Mouse (Mus musculus) lung, postnatal 25 days (tissue): ENCODE data around the gene Pik3r5.

Source experiments
- DNase-seq: peaks from one replicate; pipeline ENCODE4 v3.0.0; 2022; ENCODE audit warnings: low spot score

The Pik3r5 gene

DNA sequence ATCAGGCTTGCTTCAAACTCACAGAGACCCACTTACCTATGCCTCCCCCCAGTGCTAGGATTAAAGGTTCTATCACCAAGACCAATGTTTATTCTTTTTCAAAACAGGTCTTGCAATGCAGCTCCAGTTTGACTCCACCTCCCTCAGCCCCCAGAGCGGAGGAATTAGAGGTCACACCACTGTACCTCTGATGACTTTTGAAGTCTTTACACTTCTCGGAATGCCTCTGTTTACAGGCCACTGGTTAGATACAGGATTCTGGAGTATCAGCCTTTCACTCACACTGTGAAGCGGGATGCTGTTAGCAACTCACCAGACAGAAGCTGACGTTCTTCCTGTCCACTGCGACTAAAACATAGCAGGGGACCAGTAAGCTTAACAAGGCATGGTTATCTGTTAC lies 30.5 kb upstream of the Pik3r5 start:
- DNase-seq = no peak

DNA sequence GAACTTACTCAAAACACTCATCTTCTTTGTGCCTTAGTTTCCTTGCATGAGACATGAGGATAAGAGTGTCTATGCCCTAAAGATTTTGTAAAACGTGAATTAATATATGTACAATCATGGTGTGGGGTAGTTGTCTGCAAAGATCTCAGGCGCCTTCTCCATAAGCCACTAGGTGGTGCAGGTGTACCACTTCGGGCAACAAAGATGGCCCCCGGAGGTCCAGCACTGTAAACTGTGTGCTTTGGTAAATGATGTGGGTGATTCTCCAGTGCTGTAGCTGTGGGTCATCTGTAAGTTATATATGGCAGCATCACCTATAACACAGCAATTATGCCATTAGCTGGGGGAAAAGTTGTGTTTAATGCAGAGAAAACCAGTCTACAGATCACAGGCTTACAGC lies 27.7 kb upstream of the Pik3r5 start:
- no peak for DNase-seq

DNA sequence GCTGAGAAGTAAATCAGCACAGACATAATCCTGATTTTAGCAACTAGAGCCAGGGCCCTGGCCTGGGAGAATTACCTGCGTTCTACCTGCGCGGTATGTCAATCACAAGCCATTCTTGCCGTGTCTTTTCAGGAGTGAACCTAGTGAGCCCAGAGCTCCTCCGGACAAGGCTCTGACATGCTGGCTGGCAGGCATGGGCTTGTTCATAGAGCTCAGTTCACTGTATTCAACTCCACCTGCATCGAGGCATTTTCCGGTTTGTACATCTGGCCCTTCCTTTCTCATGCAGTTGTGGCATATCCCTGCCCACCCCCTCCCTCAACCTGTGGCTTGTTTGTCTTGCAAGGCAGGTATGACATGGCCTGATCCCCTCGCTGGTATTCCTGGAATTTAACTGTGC lies 26.3 kb upstream of the Pik3r5 start:
- no peak for DNase-seq

DNA sequence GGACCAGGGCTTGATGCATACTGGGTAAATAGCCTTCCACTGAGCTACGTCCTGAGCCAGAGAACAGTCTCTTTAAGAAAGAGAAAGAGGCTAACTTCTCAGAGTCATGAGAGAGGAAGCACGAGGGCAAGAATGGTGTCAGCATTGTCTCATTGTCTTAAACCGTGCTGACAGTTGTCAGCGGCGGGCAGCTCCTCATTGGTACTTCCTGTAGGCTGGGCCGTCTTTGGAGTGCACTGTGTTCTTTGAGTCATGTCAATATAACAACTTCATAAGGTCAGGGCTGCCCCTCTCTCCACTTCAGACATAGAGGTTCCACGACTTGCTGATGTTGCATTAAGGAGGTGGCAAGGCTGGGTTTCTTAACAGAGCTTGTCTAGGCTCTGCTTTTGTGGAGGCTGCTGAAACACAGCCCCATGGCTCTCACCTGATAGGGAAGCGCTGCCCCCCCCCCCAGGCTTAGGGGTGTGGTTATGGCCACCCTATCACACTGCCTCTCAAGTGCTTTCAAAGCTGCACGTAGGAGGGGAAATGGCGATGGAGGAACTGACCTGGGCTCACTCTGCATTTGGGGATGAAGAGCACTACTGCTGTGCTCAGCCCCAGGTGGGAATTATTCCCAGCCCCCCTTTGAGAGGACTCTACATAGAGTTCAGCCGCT lies 24.5 kb upstream of the Pik3r5 start:
- no peak for DNase-seq

DNA sequence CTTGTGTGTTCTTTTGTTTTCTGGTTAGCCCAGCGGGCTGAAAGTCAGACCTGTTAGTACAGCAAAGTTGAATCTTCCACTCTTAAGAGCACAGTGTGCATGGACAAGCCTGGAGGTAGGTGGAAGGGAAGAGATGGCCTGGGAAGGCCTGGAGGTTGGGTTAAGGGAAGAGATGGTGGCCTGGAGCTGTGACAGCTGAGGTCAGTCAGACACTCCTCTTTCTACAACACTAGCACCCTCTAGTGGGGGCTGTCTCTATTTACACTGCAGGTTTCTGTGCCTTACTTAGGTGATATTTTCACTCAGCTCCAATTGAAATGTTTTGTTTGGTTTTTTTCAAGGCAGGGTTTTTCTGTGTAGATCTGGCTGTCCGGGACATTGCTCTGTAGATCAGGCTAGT lies 23.8 kb upstream of the Pik3r5 start:
- DNase-seq = peak; percentile 82

DNA sequence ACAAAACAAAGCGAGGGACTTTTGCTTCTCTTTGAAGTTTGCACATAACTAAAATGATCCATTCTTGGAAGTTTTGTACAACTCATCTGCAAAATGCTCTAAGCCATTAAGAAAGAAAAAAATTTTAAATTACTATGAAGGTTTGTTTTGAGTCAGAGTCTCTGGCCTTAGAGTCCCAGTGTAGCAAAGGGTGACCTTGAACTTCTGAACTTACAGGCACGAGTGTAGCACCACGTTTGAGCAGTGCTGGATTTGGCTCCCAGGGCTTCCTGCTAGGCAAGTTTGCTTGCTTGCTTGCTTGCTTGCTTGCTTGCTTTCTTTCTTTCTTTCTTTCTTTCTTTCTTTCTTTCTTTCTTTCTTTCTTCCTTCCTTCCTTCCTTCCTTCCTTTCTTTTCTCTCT lies 14.9 kb upstream of the Pik3r5 start:
- no peak for DNase-seq

DNA sequence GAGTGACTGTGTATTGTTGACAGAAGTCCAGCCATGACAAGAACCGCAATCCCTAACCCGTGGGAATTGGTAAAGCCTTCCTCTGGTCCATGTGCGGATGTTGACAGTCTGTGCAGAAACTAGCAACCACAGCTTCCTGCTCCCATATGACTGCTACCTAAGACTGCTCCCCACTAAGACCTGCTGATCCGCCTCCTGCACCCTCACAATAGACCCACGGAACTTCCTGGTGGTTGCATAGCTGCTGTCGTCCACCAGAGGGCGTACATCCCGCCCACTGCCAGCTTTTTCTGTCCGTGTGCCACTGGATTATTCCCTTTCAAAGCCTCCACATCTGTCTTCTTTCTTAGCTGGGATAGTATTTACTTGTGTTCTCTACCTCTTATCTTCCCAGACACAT lies 14.1 kb upstream of the Pik3r5 start:
- peak; percentile 64 for DNase-seq

- DNase-seq = no peak
These were observed 6.2 kb upstream of the Pik3r5 start for GRCm38 (mm10) chr11:68425492-68426315.

DNA sequence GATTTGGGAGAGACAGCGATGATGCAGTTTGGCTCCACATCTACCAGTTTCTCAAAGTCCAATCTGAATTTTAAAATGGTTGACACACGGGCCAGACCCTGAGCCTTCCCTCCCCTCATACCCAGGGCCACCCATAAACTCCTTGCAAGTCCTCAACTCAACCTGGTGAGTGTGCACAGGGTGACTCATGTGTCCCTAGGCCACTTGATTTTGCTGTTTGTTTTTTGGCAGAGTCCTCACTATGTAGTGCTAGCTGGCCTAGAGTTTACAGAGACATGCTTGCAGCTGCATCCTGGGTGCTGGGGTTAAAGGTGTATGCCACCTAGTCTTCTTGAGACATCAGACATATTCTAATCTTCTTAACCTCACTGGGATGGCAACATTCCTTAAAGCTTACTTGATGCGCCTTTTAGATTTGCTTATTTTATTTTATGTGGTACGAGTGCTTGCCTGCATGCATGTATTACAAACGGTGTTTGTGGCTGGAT lies 4.8 kb upstream of the Pik3r5 start:
- DNase-seq = no peak

- DNase-seq = no peak
These were observed 1.3 kb upstream of the Pik3r5 start for GRCm38 (mm10) chr11:68430662-68431061.

DNA sequence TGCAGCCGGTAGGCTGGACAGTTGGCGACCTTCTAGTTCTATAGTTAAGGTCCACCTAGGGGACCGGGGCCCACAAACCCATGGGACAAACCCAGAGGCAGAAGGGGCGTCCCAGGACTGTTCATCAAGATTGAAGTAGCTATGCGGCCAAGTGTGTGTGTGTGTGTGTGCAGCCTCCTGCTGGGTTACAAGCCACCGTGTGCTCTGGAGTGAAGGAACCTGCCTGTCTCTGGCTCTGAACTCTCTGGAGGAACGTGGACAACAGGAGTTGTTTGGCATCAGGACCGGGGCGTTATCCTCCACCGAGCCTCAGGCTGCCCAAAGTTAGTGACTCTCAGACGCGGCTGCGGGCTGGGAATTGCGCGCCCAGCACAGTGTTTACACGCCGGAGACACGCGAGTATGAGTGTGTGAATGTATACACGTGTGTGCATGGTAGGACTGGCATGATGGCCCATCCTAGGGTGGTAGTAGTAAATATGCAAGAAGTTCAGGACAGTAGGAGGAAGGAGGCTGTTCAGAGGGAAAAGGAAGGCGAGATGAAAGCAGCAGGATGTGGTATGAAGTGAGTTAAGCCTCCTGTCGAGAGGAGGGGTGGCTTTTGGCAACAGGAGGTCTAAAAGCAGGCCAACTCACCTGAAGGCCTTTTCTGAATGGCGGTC lies 570 bp downstream of the Pik3r5 start:
- no peak for DNase-seq

GRCm38 (mm10) chr11:68433534-68433933 lies 1.6 kb downstream of the Pik3r5 start:
- no peak for DNase-seq

GRCm38 (mm10) chr11:68434697-68435096 lies 2.8 kb downstream of the Pik3r5 start:
- DNase-seq = no peak

GRCm38 (mm10) chr11:68435601-68436000 lies 3.7 kb downstream of the Pik3r5 start:
- DNase-seq = no peak

DNA sequence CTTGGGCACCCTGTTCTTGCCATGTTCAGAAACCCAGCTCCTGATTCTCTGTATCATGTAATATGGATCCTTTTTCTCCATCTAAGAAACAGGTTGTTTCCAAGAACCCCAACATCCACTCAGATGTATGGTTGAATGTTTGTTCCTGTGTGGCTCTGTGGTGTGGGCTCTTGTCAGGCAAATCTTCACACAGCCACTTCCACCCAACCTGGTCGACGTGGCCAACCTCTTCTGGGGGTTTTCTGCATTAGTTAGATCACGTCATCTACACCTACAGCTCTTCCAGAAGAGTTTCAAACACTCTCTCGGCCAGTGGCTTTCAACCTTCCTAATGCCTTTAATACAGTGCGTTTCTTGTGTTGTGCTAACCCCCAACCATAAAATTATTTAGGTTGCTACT lies 4.5 kb downstream of the Pik3r5 start:
- DNase-seq = no peak

- DNase-seq = no peak
These were observed 8.2 kb downstream of the Pik3r5 start for GRCm38 (mm10) chr11:68440100-68440499.

- no peak for DNase-seq
These were observed 9.0 kb downstream of the Pik3r5 start for GRCm38 (mm10) chr11:68440965-68441364.

GRCm38 (mm10) chr11:68442346-68442745 lies 10.4 kb downstream of the Pik3r5 start:
- DNase-seq = no peak

- DNase-seq = no peak
These were observed 11.2 kb downstream of the Pik3r5 start for GRCm38 (mm10) chr11:68442983-68443638.

DNA sequence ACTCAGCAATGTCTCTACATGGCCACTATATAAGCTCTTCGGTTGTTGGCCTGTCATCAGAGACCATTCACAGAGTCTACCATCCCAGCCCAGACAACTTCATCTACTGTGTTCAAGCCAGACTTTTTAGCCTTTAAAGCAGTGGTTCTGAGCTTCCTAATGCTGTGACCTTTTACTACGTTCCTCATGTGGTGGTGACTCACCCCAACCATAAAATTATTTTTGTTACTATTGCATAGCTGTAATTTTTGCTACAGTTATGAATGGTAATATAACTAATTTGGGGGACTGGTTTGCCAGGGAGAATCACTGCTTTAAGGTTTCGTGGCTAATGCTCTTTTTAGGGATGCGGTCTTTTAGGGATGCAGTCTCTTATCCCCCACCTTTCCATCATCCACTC lies 14.0 kb downstream of the Pik3r5 start:
- no peak for DNase-seq

DNA sequence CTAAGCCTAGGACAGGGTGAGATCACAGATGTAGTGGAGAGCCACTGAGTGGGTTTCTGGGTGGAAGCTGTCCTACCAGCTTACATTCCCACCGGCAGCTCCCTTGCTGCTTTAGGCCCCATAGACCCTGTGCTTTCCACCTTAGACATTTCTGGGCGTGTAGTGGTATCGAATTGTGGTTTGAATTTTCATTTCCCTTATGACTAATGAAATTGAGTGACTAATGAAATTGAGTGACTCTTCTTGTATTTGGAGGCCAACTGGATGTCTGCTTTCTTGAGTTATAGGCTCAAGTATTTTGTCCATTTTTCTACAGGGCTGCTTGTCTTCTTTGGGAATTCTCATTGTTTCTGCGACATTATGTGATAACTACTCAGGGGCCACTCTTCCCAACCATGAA lies 14.6 kb downstream of the Pik3r5 start:
- DNase-seq = no peak

GRCm38 (mm10) chr11:68447242-68447641 lies 15.3 kb downstream of the Pik3r5 start:
- no peak for DNase-seq
